Mouse (Mus musculus): Measurements from ENCODE around the gene Copz2.

- TF ChIP-seq POLR2A (IDR thresholded peaks at IDR 0.05; ENCODE audit: borderline replicate concordance, extremely low read depth, low read depth, low read length) = no peak
- no peak for TF ChIP-seq CTCF (IDR thresholded peaks at IDR 0.05; ENCODE audit: insufficient read depth, low read length)
Measured at GRCm38 (mm10) chr11:96823471-96823837, 26.2 kb upstream of the Copz2 start.
